Mouse (Mus musculus): ENCODE data around the gene Gm8369. TPM values are rescaled to one million over a fixed set of nuclear protein-coding genes. Genes with fewer than 3 reads are reported as not detected.
"Not testable (repeated sequence)": the region's sequence is repeated elsewhere in the genome, so short reads cannot be mapped to it uniquely, and the experiment has no call there.

The Gm8369 gene
- polyA plus RNA-seq (2015; fragmentation: Nextera tagmentation; extraction: Ambion mirVana): not detected in 2 replicates

DNA sequence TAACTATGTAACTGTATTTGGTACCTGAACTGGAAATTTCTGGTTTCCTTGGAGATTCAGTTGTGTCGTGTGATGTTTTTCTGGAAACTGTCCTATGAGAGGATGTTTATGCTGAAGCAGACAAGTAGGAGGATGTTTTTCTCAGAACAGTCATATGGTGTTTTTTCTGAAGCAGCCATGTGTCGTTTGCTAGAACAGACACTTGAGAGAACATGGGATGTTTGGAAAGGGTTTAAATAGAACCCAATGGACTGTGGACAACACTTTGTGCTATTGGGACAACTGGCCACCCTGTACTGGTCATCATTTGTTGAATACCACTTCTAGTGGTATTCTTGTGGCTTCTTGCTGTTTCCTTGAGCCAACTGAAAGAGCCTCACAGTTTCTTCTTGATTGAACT is at the start of gene Gm8369:
Gene Gm8369 (plus strand): TSS at position 193 of the 400 bp plus-strand sequence.
- 65% methylated on average over 2 of the region's 2 CpGs for WGBS
- Histone ChIP-seq H3K9me3 (replicated peaks; ENCODE audit: control insufficient read depth, low read length) (no peaks in the 10 kb centered on the region), H3K4me1 (ENCODE audit: control insufficient read depth, insufficient read depth, low read length) (no peaks in the 10 kb centered on the region), H3K4me2 (ENCODE audit: low read depth, low read length) (no peak within 1 kb of the TSS), H3K27ac (ENCODE audit: low read length) (no peak within 1 kb of the TSS), H3K36me3 (ENCODE audit: control insufficient read depth, insufficient read depth) (no peaks in the 10 kb centered on the region), H3K9ac (ENCODE audit: low read length) (no peak within 1 kb of the TSS), H3K4me3 (ENCODE audit: low read length) (no peak within 1 kb of the TSS), H3K27me3 (ENCODE audit: control insufficient read depth, insufficient read depth, low read length) (no peaks in the 10 kb centered on the region)
- no peak for ATAC-seq (replicated peaks; ENCODE audit: extremely low read depth, insufficient read depth, low FRiP score)

GRCm38 (mm10) chr19:11443338-11443737 is 42.4 kb upstream of the Gm8369 start, which contains the start of gene Ms4a4b:
Ms4a4b (plus strand) TSS chr19:11443553.
- Histone ChIP-seq H3K9me3 (replicated peaks; ENCODE audit: control insufficient read depth, low read length) (no peaks in the 10 kb centered on the region), H3K27ac (ENCODE audit: low read length) (no peak within 1 kb of the TSS), H3K36me3 (ENCODE audit: control insufficient read depth, insufficient read depth) (no peaks in the 10 kb centered on the region), H3K27me3 (ENCODE audit: control insufficient read depth, insufficient read depth, low read length) (no peaks in the 10 kb centered on the region), H3K4me3 (ENCODE audit: low read length) (no peak within 1 kb of the TSS), H3K9ac (ENCODE audit: low read length) (no peak within 1 kb of the TSS), H3K4me2 (ENCODE audit: low read depth, low read length) (no peak within 1 kb of the TSS), H3K4me1 (ENCODE audit: control insufficient read depth, insufficient read depth, low read length) (no peaks in the 10 kb centered on the region)
- ATAC-seq (replicated peaks; ENCODE audit: extremely low read depth, insufficient read depth, low FRiP score): no peak

GRCm38 (mm10) chr19:11443964-11444363 is 41.8 kb upstream of the Gm8369 start:
- Histone ChIP-seq H3K27ac (ENCODE audit: low read length) (no peak overlapping the region), H3K9me3 (replicated peaks; ENCODE audit: control insufficient read depth, low read length) (no peaks in the 10 kb centered on the region), H3K4me2 (ENCODE audit: low read depth, low read length) (no peak overlapping the region), H3K36me3 (ENCODE audit: control insufficient read depth, insufficient read depth) (no peaks in the 10 kb centered on the region), H3K9ac (ENCODE audit: low read length) (no peak overlapping the region), H3K4me3 (ENCODE audit: low read length) (no peak overlapping the region), H3K4me1 (ENCODE audit: control insufficient read depth, insufficient read depth, low read length) (no peaks in the 10 kb centered on the region), H3K27me3 (ENCODE audit: control insufficient read depth, insufficient read depth, low read length) (no peaks in the 10 kb centered on the region)
- WGBS: 72% methylated on average over 5 of the region's 5 CpGs
- ATAC-seq (replicated peaks; ENCODE audit: extremely low read depth, insufficient read depth, low FRiP score): no peak

DNA sequence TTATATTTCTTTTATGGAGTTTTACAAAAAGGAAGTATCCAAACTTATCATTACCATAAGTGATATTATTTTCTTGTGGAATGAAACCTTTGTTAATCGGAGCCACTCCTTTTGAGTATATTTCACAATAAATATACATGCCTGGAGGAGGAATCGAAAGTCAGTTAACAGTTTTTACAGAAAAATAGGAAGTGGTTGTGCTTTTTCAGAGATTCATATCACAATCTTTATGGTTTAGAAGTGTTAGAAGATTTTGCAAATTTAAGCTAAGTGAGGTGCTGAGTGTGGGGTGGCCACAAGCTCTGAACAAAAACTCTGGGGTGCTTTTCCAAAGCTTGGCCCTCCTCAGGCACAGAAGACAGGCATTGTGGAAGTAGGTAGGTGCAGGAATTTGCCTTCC is 38.5 kb upstream of the Gm8369 start:
- Histone ChIP-seq H3K4me2 (ENCODE audit: low read depth, low read length) (no peak overlapping the region), H3K36me3 (ENCODE audit: control insufficient read depth, insufficient read depth) (no peaks in the 10 kb centered on the region)
- 75% methylated on average over 2 of the region's 2 CpGs for WGBS

GRCm38 (mm10) chr19:11459041-11459440 is 26.7 kb upstream of the Gm8369 start:
- not testable (repeated sequence) for H3K4me1 ChIP-seq (ENCODE audit: control insufficient read depth, insufficient read depth, low read length); ATAC-seq (replicated peaks; ENCODE audit: extremely low read depth, insufficient read depth, low FRiP score); H3K36me3 ChIP-seq (ENCODE audit: control insufficient read depth, insufficient read depth); H3K9ac ChIP-seq (ENCODE audit: low read length); H3K9me3 ChIP-seq (replicated peaks; ENCODE audit: control insufficient read depth, low read length); H3K4me2 ChIP-seq (ENCODE audit: low read depth, low read length); H3K4me3 ChIP-seq (ENCODE audit: low read length); H3K27me3 ChIP-seq (ENCODE audit: control insufficient read depth, insufficient read depth, low read length); H3K27ac ChIP-seq (ENCODE audit: low read length)
- WGBS: 78% methylated on average over 2 of the region's 4 CpGs

More for the DNA sequence above, 38.5 kb upstream of the Gm8369 start:
- H3K9me3 ChIP-seq (replicated peaks; ENCODE audit: control insufficient read depth, low read length): no peaks in the 10 kb centered on the region
- ATAC-seq (replicated peaks; ENCODE audit: extremely low read depth, insufficient read depth, low FRiP score): no peak
- H3K4me1 ChIP-seq (ENCODE audit: control insufficient read depth, insufficient read depth, low read length): no peaks in the 10 kb centered on the region
- H3K9ac ChIP-seq (ENCODE audit: low read length): no peak overlapping the region
- H3K27ac ChIP-seq (ENCODE audit: low read length): no peak overlapping the region
- no peaks in the 10 kb centered on the region for H3K27me3 ChIP-seq (ENCODE audit: control insufficient read depth, insufficient read depth, low read length)
- no peak overlapping the region for H3K4me3 ChIP-seq (ENCODE audit: low read length)

- WGBS: 28% methylated on average over 1 of the region's 1 CpGs
- H3K36me3 ChIP-seq (ENCODE audit: control insufficient read depth, insufficient read depth); H3K4me1 ChIP-seq (ENCODE audit: control insufficient read depth, insufficient read depth, low read length); H3K4me3 ChIP-seq (ENCODE audit: low read length); H3K4me2 ChIP-seq (ENCODE audit: low read depth, low read length); H3K27ac ChIP-seq (ENCODE audit: low read length); H3K9ac ChIP-seq (ENCODE audit: low read length); H3K9me3 ChIP-seq (replicated peaks; ENCODE audit: control insufficient read depth, low read length); H3K27me3 ChIP-seq (ENCODE audit: control insufficient read depth, insufficient read depth, low read length); ATAC-seq (replicated peaks; ENCODE audit: extremely low read depth, insufficient read depth, low FRiP score): not testable (repeated sequence)
Measured at GRCm38 (mm10) chr19:11464795-11465194, 20.9 kb upstream of the Gm8369 start.

GRCm38 (mm10) chr19:11466471-11466870 is 19.3 kb upstream of the Gm8369 start:
- 56% methylated on average over 5 of the region's 5 CpGs for WGBS
- no peak overlapping the region for H3K4me3 ChIP-seq (ENCODE audit: low read length)
- H3K27me3 ChIP-seq (ENCODE audit: control insufficient read depth, insufficient read depth, low read length): no peaks in the 10 kb centered on the region
- H3K36me3 ChIP-seq (ENCODE audit: control insufficient read depth, insufficient read depth): no peaks in the 10 kb centered on the region
- H3K9me3 ChIP-seq (replicated peaks; ENCODE audit: control insufficient read depth, low read length): no peaks in the 10 kb centered on the region
- no peaks in the 10 kb centered on the region for H3K4me1 ChIP-seq (ENCODE audit: control insufficient read depth, insufficient read depth, low read length)
- H3K27ac ChIP-seq (ENCODE audit: low read length): no peak overlapping the region
- no peak for ATAC-seq (replicated peaks; ENCODE audit: extremely low read depth, insufficient read depth, low FRiP score)
- H3K9ac ChIP-seq (ENCODE audit: low read length): no peak overlapping the region
- no peak overlapping the region for H3K4me2 ChIP-seq (ENCODE audit: low read depth, low read length)

- H3K9ac ChIP-seq (ENCODE audit: low read length); H3K27ac ChIP-seq (ENCODE audit: low read length); H3K36me3 ChIP-seq (ENCODE audit: control insufficient read depth, insufficient read depth); H3K4me2 ChIP-seq (ENCODE audit: low read depth, low read length); H3K4me1 ChIP-seq (ENCODE audit: control insufficient read depth, insufficient read depth, low read length); H3K9me3 ChIP-seq (replicated peaks; ENCODE audit: control insufficient read depth, low read length); H3K4me3 ChIP-seq (ENCODE audit: low read length); H3K27me3 ChIP-seq (ENCODE audit: control insufficient read depth, insufficient read depth, low read length); ATAC-seq (replicated peaks; ENCODE audit: extremely low read depth, insufficient read depth, low FRiP score): not testable (repeated sequence)
- WGBS: 54% methylated on average over 1 of the region's 1 CpGs
Measured at GRCm38 (mm10) chr19:11468361-11468760, 17.4 kb upstream of the Gm8369 start.

DNA sequence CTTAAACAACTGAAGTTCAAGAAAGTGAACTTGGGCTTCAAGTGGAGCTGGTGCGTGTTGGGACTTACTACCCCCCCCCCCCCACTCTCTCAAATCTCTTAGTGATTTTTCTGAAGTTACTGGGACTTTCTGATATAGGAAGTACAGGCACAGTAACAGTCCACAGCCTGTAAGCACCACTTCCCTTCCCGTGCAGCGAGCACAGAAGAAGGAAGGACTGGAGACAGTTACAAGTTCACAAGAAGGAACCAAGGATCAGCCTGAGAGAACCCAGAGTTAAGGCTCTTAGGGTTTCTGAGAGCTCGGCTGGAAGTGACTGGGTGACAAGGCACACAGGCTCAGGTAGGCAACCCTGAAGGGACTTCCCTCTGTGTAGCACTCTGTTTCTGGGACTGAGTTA is 16.5 kb upstream of the Gm8369 start, which contains the start of gene Ms4a6c:
Gene Ms4a6c (plus strand): TSS at position 152 of the 400 bp plus-strand sequence.
- H3K4me2 ChIP-seq (ENCODE audit: low read depth, low read length); H3K9me3 ChIP-seq (replicated peaks; ENCODE audit: control insufficient read depth, low read length); H3K27ac ChIP-seq (ENCODE audit: low read length); H3K27me3 ChIP-seq (ENCODE audit: control insufficient read depth, insufficient read depth, low read length); H3K4me3 ChIP-seq (ENCODE audit: low read length); ATAC-seq (replicated peaks; ENCODE audit: extremely low read depth, insufficient read depth, low FRiP score); H3K9ac ChIP-seq (ENCODE audit: low read length); H3K4me1 ChIP-seq (ENCODE audit: control insufficient read depth, insufficient read depth, low read length); H3K36me3 ChIP-seq (ENCODE audit: control insufficient read depth, insufficient read depth): not testable (repeated sequence)
- 60% methylated on average over 4 of the region's 4 CpGs for WGBS

DNA sequence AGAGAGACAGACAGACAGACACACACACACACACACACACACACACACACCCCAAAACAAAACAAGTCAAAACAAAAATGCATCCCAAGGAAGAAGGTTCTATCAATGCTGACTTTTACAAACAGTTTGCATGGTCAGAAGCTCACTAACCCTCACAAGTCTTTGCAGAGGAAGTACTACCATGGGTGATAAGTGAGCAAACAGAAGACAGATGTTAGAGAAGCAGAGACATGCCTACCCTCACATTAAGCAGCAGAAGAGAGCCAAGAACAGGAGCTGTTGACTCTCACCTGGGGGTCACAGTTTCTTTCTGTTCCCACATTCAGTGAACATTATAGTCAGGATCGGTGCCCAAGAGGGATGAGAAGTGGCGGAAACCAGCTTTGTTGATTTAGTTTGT is 6.0 kb upstream of the Gm8369 start:
- H3K4me2 ChIP-seq (ENCODE audit: low read depth, low read length): no peak overlapping the region

More for the DNA sequence above, 6.0 kb upstream of the Gm8369 start:
- ATAC-seq (replicated peaks; ENCODE audit: extremely low read depth, insufficient read depth, low FRiP score): no peak
- no peak overlapping the region for H3K27ac ChIP-seq (ENCODE audit: low read length)
- H3K27me3 ChIP-seq (ENCODE audit: control insufficient read depth, insufficient read depth, low read length): no peaks in the 10 kb centered on the region
- WGBS: 75% methylated on average over 2 of the region's 2 CpGs
- no peak overlapping the region for H3K9ac ChIP-seq (ENCODE audit: low read length)
- H3K4me1 ChIP-seq (ENCODE audit: control insufficient read depth, insufficient read depth, low read length): no peaks in the 10 kb centered on the region
- H3K4me3 ChIP-seq (ENCODE audit: low read length): no peak overlapping the region
- no peaks in the 10 kb centered on the region for H3K9me3 ChIP-seq (replicated peaks; ENCODE audit: control insufficient read depth, low read length)
- H3K36me3 ChIP-seq (ENCODE audit: control insufficient read depth, insufficient read depth): no peaks in the 10 kb centered on the region
